Mouse (Mus musculus) ovary, postnatal 10 days (tissue): ENCODE measurements at regions not wholly inside any gene's neighbourhood (a gene's known extent, or its start where the extent isn't known, plus 50 kb on each side); places are given as distances from the start of the nearest gene placed in this dataset.

Source experiments
- DNase-seq: peaks from one replicate; pipeline ENCODE4 v3.0.0; 2022; ENCODE audit warnings: low spot score

DNA sequence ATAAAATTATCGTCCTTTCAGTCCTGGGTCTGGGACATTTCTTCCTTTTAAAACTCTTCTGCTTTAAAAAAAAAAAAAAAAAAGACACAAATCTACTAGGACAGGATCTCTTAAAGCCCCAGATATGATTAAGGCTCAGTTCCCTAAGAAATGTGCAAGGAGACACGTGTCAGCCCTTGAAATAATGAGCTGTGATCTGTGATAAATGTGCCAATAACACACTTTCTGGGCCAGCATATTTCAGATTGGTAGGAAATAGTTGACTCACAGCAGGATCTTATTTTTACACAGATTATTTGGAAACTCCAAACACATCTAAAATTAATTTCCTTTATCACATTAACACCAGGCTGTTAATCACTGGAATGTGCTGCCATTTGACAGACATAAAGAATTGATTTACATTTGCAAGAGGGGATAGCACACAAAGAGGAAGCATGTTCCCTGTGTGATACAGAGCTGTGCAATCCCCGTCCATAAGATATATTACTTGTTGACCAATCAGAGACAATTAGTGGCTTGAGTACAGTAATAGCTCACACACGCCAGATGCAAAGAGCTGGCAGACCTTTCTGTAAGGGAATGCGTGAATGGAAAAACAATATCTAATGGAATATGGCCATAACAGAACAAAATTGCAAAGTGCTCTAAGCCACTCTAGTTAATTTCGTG, 263.7 kb downstream of the Pax3 start:
- no peak for DNase-seq

- DNase-seq, result no peak
Measured at GRCm38 (mm10) chr1:77932226-77932625, 264.7 kb downstream of the Pax3 start.

DNA sequence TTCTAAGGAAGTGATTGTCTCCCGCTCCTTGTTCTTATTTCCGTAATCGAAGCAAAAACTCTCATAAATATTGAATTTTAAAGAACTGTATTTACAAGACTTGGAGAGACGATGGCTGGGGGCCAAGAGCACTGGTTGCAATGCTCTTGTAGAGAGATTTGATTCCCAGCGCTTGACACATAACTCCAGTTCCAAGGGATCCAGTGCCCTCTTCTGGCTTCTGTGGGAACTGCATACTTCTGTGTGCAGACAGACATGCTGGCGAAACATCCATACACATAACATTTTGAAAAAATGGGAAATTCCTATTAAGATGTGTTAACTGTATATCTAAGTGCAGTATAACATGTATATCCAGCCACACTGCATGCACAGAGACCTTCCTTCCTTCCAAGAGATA, 266.3 kb downstream of the Pax3 start:
- DNase-seq, result no peak

- no peak for DNase-seq
Measured at GRCm38 (mm10) chr1:77929552-77929951, 267.4 kb downstream of the Pax3 start.

GRCm38 (mm10) chr1:77926146-77926545, 270.8 kb downstream of the Pax3 start:
- DNase-seq, result no peak

- no peak for DNase-seq
Measured at GRCm38 (mm10) chr1:77896226-77896625, 300.7 kb downstream of the Pax3 start.

DNA sequence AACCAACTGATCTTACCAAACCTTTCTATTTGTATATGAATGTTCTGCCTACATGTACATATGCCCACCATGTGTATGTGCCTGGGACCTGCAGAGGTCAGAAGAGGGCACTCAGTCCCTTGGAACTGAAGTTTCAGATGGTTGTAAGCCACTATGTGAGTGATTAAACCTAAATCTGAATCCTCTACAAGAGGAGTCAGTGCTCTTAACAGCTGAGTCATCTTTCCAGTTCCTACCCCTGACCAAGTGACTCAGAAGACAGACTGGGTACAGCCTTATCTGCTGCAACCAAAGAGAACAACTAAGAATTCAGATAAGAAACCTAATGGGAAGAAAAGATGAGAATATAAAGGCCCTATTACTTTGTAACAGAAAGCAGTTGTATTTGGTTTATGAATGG, 317.9 kb downstream of the Pax3 start:
- no peak for DNase-seq

GRCm38 (mm10) chr1:77870125-77870524, 326.8 kb downstream of the Pax3 start:
- DNase-seq, result no peak

DNA sequence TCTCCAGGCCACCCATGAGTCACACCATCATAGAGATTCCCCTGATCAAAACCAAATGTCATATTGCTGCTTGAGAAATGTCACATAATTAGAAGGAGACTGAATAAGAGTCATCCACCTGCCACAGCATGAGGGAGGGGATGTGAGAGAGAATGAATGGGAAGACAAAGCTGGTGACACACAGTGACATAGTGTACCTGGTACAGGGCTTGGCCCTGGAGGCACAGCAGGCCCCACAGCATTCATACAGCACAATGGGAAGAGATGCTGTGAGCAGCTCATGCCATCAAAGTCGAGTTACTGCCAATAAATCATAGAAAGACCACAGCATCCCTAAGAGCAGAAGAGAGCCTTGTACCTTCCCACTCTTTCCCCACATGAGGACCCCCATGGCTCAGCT, 327.8 kb downstream of the Pax3 start:
- DNase-seq, result no peak

DNA sequence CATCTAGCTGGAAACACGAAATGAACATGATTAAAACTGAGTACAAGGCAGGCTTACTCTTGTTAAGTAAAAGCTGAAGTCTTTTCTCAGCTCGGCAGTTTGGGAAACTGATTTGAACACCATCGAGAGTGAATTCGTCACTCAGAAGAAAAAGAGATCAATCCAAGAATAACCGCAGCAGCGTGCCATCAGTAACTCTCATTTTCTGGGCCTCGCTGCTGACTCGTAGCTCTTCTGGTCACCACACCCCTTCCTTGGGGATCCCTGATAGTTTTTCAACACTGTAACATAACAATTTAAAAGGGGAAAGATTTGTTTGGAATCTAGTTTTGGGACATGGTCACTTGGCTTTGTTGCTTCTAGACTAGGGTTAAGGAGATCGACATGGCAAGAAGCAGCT, 337.0 kb downstream of the Pax3 start:
- DNase-seq, result no peak

DNA sequence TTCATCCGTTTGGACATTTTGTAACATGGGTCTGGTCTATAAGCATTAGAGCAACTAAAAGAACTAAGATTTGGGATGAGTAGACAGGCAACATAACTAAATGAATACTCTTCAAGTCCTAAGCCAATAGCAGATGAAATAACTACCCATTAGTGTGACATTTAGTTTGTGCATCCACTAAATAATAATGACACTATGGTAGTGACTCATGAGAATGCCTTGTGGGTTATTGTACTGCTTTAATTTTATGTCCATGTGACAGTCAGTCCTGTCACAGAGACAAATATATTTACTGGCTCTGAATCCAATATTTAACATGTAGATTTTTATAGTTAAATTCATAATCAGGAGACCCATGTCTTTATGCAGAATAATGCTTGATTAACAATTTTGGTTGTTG, 339.5 kb upstream of the Epha4 start:
- no peak for DNase-seq

DNA sequence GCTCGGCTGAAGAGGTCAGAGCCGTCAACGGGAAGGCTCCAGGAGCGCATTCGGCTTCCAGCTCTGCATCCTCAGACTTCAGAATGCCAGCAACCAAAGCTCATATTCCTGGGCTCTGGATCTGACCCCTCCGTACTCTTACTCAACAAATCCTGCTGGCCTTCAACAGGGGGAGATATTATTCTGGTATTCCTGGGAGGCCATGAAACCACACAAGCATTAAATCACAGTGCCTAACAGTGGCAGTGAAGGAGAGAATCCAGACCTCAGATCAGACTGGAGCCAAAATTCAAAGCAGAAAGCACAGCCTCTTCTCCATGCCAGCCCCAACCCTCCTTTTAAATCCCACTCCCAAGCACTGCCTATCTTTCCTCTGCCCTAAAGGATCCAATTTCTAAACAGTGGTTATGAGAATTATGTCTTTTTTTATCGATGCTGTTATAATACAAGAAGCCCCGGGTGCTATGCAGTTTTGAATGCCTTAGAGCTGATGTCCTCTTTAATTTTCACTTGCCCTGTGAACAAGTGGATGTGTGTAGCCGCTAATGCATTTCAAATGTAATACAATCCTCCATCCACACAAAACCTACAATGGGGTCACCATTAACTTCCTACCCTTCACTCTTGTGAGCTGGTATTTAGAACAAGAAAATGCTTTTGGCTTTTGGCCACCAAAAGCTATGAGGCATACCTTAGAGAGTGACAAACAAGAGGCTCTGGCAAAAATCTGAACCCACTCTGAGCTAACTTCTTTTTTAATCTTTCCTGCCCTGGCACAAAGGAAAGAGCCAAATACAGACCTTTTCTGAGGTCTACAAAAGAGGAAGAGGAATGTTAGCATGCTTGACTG, 333.1 kb upstream of the Epha4 start:
- DNase-seq, result no peak

- DNase-seq, result no peak
Measured at GRCm38 (mm10) chr1:77846039-77846727, 331.3 kb upstream of the Epha4 start.

- no peak for DNase-seq
Measured at GRCm38 (mm10) chr1:77840672-77841071, 325.8 kb upstream of the Epha4 start.

DNA sequence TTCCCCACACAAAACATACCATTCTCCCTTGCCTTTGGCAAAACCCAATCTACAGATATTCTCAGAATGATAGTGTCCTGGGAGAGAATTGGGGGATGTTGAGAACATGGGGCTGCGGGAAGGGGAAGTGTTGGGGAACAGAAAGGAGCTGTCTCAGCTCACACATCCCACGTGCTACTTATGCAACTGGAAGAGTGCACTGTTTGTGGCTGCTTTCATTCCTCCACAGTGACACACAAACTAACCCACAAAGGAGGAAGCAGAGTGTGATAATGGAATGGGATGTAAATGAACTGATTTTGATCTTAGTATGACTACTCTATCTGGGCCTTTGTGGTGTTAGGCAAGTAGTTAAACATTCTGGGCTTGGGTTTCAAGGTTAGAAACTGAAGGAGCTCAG, 317.3 kb upstream of the Epha4 start:
- no peak for DNase-seq

DNA sequence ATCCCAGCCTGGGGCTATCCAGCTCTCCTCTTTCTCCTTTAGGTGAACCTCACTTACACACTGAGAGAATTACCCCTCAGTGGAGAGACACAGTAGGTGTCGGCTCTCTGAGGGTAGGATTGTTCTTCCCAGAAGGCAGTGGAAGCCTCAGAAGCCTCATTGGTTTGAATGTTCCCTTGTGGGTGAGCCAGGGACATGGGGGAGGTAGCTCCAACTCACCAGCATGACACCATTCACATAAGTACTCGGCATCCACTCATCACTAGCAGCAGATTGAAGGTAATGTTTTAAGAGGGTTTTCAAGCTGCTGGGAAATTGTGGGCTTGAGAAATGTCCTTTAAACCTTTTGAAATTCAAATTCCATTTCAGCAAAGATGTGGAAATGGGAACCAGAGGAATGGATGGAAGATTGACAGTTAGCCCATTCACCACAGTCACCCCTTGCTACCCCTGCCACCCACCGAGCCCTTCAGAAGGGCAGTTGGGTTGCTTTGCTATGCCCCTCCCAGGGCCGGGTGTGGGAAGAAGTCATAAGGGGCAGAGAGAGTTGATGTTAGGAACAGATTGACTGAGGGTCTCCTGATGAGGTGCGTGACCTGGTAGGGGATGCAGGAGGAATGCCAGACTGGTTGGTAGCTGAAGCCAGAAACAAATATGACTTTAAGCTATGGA, 310.0 kb upstream of the Epha4 start:
- no peak for DNase-seq

GRCm38 (mm10) chr1:77823801-77824687, 309.2 kb upstream of the Epha4 start:
- no peak for DNase-seq

DNA sequence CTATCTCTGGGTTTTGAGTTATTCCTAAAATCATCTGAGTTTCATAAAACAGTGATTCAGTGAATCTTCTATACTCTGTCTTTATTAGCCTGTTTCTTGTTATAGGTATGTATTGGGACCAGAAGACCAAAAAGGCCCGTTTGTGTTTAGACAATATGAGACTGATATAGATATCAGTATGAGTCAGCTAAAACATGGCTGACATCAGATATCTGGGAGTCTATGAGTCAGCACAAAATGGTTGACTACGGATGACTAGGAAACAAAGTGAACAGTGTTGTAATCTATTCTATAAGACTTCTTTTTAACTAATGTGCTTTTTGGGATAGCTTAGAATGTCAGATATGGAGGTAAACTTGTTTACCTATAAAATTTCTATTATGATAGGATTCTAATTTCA, 305.2 kb upstream of the Epha4 start:
- no peak for DNase-seq

DNA sequence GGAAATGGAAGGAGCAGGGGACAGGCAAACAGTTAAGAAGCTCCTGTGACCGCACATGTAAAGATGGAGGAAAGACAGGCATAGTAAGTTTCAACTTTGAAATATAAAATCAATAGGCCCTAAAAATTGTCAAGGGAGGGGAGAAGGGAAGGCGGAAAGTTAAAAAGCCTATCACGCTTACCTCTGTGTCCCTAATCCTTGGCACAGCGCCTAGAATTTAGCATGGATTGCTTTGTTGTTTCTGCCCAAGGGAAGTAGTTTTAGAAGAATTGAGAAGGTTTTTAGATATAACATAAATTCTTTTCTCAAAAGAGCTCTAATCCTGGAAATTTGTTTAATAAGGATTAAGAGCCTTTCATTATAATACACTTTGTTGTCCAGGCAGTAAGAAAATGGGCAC, 300.6 kb upstream of the Epha4 start:
- no peak for DNase-seq

DNA sequence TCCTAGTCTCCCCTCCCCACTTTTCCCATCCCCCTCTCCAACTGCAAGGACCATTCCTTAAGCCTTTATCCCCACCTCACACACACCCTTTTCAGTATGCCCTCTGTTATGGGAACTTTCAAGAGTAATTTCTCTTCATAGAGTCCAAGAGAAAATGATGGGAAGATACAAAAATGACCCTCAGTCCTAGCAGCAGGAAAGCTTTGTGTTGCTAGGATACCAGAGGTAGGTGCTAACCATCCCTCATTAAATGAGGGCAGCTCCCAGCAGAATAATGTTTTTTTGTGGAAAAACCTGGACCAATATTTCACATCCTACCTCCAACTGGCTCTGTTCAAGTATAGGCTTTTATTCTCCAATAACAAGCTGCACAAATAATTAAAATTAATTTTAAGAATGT, 296.7 kb upstream of the Epha4 start:
- no peak for DNase-seq

DNA sequence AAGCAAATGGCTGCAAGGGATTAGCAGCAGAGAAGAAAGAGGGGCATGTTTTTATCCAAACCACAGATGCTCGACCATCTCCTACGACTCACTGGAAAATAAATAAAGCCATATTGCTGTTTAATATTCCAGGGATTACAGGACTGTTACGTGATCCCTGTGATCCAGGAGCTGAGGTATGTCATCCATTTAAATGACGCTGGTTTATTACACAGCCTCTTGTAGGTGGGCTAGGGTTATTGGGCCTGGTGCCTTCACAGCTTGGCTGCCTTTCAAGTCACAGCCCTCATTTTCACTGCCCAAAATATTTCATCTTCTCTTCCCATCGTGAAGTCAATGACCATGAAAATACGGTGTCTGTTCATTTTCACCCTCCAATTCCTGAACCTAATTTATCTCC, 276.1 kb upstream of the Epha4 start:
- no peak for DNase-seq

- DNase-seq, result no peak
Measured at GRCm38 (mm10) chr1:77754326-77754725, 239.4 kb upstream of the Epha4 start.
